Comparison of ENCODE assay signal across 8 mouse cellular contexts in the genomic region with DNA sequence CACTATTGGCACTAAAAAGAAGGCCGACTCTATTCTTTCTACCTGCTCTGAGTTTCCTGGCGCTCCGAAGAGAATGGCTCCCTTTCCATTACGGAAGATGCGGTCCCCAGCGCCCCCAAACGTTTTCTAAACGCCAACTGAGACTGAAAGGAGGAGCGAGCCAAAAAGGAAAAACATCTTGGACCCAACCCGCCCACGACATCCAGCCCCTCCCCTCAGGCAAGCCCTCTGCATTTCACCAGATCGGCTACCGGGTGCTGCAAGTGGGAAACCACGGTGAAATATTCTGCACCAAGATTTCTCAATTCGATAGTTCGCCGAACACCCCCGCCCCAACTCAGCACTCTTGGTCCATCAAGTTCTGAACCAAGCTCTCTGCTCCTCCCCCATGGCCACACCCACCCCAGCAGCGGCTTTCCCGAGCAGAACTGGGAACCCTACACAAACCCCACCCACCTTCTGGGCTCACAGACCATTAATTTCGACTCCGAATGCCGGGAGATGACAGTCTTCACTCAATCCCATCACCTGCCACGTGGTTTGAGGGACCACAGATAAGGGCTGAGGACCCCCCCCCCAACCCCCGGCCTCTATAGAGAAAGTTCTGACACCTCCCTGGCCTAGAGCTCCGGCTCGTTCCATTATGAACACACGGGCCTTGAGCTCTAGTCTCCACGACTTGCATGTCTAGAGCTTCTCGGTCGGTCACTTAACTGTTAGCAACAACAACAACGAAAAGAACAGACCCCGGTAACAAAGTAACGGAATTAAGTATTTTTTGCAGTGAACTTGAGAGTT. TPM values are rescaled to one million over a fixed set of nuclear protein-coding genes. Genes with fewer than 3 reads are reported as not detected.
A peak's percentile ranks its signal among the peaks of the same experiment; 100 is the strongest.
DNase-seq lines count a peak whose midpoint lies in the region; ATAC-seq lines count a peak whose summit lies in the region.

No protein-coding gene starts in this region.

- under 1% methylated on average over 34 of the region's 34 CpGs for WGBS in hindbrain, embryonic 12.5 days

- peak overlapping the region; percentile 90 for H3K9ac ChIP-seq in hindbrain, embryonic 12.5 days

- DNase-seq in R1 (ENCODE audit: low read depth, low spot score) = peak; percentile 90
- peak; percentile 79 to 85 for DNase-seq in cerebellum, postnatal 14 days
- peak; percentile 73 to 76 for DNase-seq in frontal cortex, postnatal 10 days (ENCODE audit: low spot score in 2 of 2)
- DNase-seq in left cerebral cortex, adult 8-10 months (ENCODE audit: low spot score in 2 of 2) = peak; percentile 66 to 77
- DNase-seq in right cerebral cortex, postnatal 10 days (ENCODE audit: low spot score in 2 of 2) = peak; percentile 81 to 83
- peak; percentile 75 for DNase-seq in urinary bladder, postnatal 25 days (ENCODE audit: low spot score)

- H3K4me1 ChIP-seq in hindbrain, embryonic 12.5 days = peaks cover 29% of the 10 kb centered on the region

- no peaks in the 10 kb centered on the region for H3K27me3 ChIP-seq in hindbrain, embryonic 12.5 days

- no peaks in the 10 kb centered on the region for H3K9me3 ChIP-seq in hindbrain, embryonic 12.5 days (replicated peaks)

- no peaks in the 10 kb centered on the region for H3K36me3 ChIP-seq in hindbrain, embryonic 12.5 days

- H3K4me3 ChIP-seq in hindbrain, embryonic 12.5 days = peak overlapping the region; percentile 68

- H3K27ac ChIP-seq in hindbrain, embryonic 12.5 days = peak overlapping the region; percentile 88

- peak overlapping the region; percentile 90 for H3K4me2 ChIP-seq in hindbrain, embryonic 12.5 days (replicated peaks)

- no peak for ATAC-seq in hindbrain, embryonic 12.5 days (ENCODE audit: low FRiP score)
- ATAC-seq in megakaryocyte, adult 5-6 weeks (ENCODE audit: poor library complexity, severe bottlenecking) = peak; percentile 19

RNA-seq across cellular contexts. Expression of gene Klf13, which starts 2.3 kb away (rescaled TPM):
- 28.1 and 30.1 TPM in 2 replicates for polyA plus RNA-seq in hindbrain, embryonic 12.5 days (2016; fragmentation: Nextera tagmentation; extraction: Ambion mirVana)
- total RNA-seq in left cerebral cortex, adult 8-10 months (2022) = 100 to 1,000 TPM; 138 to 154 (median 144) TPM
- 108 and 122 TPM in 2 replicates for total RNA-seq in megakaryocyte, adult 5-6 weeks (2015)
- 61.7 and 64.4 TPM in 2 replicates for total RNA-seq in megakaryocyte, adult 5-6 weeks (2017)

RNA-seq across cellular contexts. Expression of gene E030018B13Rik, which starts 19.7 kb away (rescaled TPM):
- polyA plus RNA-seq in hindbrain, embryonic 12.5 days (2016; fragmentation: Nextera tagmentation; extraction: Ambion mirVana) = 0.21 TPM in 1 of 2 replicates, not detected in the other
- not detected for total RNA-seq in left cerebral cortex, adult 8-10 months (2022)
- not detected in 2 replicates for total RNA-seq in megakaryocyte, adult 5-6 weeks (2015)
- not detected in 2 replicates for total RNA-seq in megakaryocyte, adult 5-6 weeks (2017)
